Mouse (Mus musculus) MEL (cell line): ENCODE data around the gene Mogat2. TPM values are rescaled to one million over a fixed set of nuclear protein-coding genes. Genes with fewer than 3 reads are reported as not detected.

Source experiments
- DNase-seq: peaks from one replicate; pipeline ENCODE4 v3.0.0; 2011; ENCODE audit warnings: low read depth, low spot score
- H3K27ac ChIP-seq: 2 replicates; pipeline ENCODE4 v1.5.1; 2012; ENCODE audit warnings: low read depth, mild to moderate bottlenecking, control low read depth, low read length, moderate library complexity; ENCODE audit not compliant: control insufficient read depth
- H3K27me3 ChIP-seq, 2 experiments: fragments of 150-350 bp in 1 of 2; sonication (generic) in 1 of 2; 2 replicates each; pipeline ENCODE4 v1.6.1; 2012; ENCODE audit warnings: low read length in 2 of 2, mild to moderate bottlenecking in 2 of 2, improper control_type of control experiment in 1 of 2, moderate library complexity in 1 of 2; ENCODE audit not compliant: insufficient read depth in 2 of 2, control insufficient read depth in 1 of 2
- H3K36me3 ChIP-seq, 2 experiments: 2 replicates each; pipeline ENCODE4 v1.6.1; 2012 to 2014; ENCODE audit warnings: low read length in 2 of 2, improper control_type of control experiment in 1 of 2, inconsistent platforms in 1 of 2, mild to moderate bottlenecking in 1 of 2; ENCODE audit not compliant: insufficient read depth in 2 of 2, control insufficient read depth in 1 of 2
- H3K4me1 ChIP-seq, 2 experiments: fragments of 150-350 bp in 1 of 2; sonication (generic) in 1 of 2; 2 replicates each; pipeline ENCODE4 v1.6.1; 2012; ENCODE audit warnings: low read length in 2 of 2, improper control_type of control experiment in 1 of 2, mild to moderate bottlenecking in 1 of 2; ENCODE audit not compliant: insufficient read depth in 2 of 2, control insufficient read depth in 1 of 2
- H3K4me3 ChIP-seq, 2 experiments: fragments of 150-350 bp in 1 of 2; sonication (generic) in 1 of 2; 2 replicates each; pipeline ENCODE4 v1.5.1; 2012; ENCODE audit warnings: low read depth in 2 of 2, low read length in 2 of 2, mild to moderate bottlenecking in 2 of 2, moderate library complexity in 2 of 2, control low read depth in 1 of 2, improper control_type of control experiment in 1 of 2; ENCODE audit not compliant: control insufficient read depth in 1 of 2, insufficient read depth in 1 of 2
- H3K79me2 ChIP-seq: 2 replicates; pipeline ENCODE4 v1.6.1; 2012; ENCODE audit warnings: mild to moderate bottlenecking, low read length, moderate library complexity; ENCODE audit not compliant: control insufficient read depth, poor library complexity, insufficient read depth
- H3K9ac ChIP-seq: 2 replicates; pipeline ENCODE4 v1.6.1; 2012; ENCODE audit warnings: low read depth, mild to moderate bottlenecking, control low read depth, low read length, moderate library complexity; ENCODE audit not compliant: control insufficient read depth, poor library complexity, severe bottlenecking
- H3K9me3 ChIP-seq: fragments of 150-350 bp; sonication (generic); replicated peaks from 2 replicates; pipeline ENCODE4 v1.6.1; 2012; ENCODE audit warnings: mild to moderate bottlenecking, low read length, improper control_type of control experiment, moderate library complexity; ENCODE audit not compliant: insufficient read depth
- CHD1 ChIP-seq: IDR thresholded peaks from 2 replicates; pipeline ENCODE4 v1.6.1; 2012; ENCODE audit warnings: low read depth, mild to moderate bottlenecking, inconsistent platforms, low read length, improper control_type of control experiment
- CHD2 ChIP-seq: IDR thresholded peaks from 2 replicates; pipeline ENCODE4 v1.6.1; 2011; ENCODE audit warnings: low read length, improper control_type of control experiment
- CTCF ChIP-seq, 3 experiments: IDR thresholded peaks in 2 of 3; conservative IDR thresholded peaks in 1 of 3; 2 replicates each; pipeline ENCODE4 v1.5.1; 2011 to 2012; ENCODE audit warnings: low read length in 3 of 3, low read depth in 2 of 3, mild to moderate bottlenecking in 2 of 3, improper control_type of control experiment in 1 of 3, inconsistent platforms in 1 of 3, mixed read lengths in 1 of 3, moderate library complexity in 1 of 3; ENCODE audit not compliant: control insufficient read depth in 1 of 3, insufficient read depth in 1 of 3, poor library complexity in 1 of 3, severe bottlenecking in 1 of 3
- E2F4 ChIP-seq: IDR thresholded peaks from 2 replicates; pipeline ENCODE4 v1.6.1; 2011; ENCODE audit warnings: low read depth, low read length, improper control_type of control experiment, borderline replicate concordance
- ELF1 ChIP-seq: IDR thresholded peaks from 2 replicates; pipeline ENCODE4 v1.6.1; 2014; ENCODE audit warnings: low read depth, mild to moderate bottlenecking, inconsistent platforms, low read length, improper control_type of control experiment, moderate library complexity
- EP300 ChIP-seq, 2 experiments: IDR thresholded peaks; 2 replicates each; pipeline ENCODE4 v1.6.1; 2011; ENCODE audit warnings: improper control_type of control experiment in 2 of 2, low read length in 2 of 2, low read depth in 1 of 2, mild to moderate bottlenecking in 1 of 2
- ETS1 ChIP-seq: IDR thresholded peaks from 2 replicates; pipeline ENCODE4 v1.6.1; 2012; ENCODE audit warnings: low read depth, mild to moderate bottlenecking, inconsistent platforms, low read length, improper control_type of control experiment, moderate library complexity
- GABPA ChIP-seq: IDR thresholded peaks from 2 replicates; pipeline ENCODE4 v1.6.1; 2012; ENCODE audit warnings: low read depth, mild to moderate bottlenecking, inconsistent platforms, low read length, improper control_type of control experiment, moderate library complexity
- GATA1 ChIP-seq: IDR thresholded peaks from 2 replicates; pipeline ENCODE4 v1.6.1; 2011; ENCODE audit warnings: low read depth, low read length, improper control_type of control experiment
- HCFC1 ChIP-seq: IDR thresholded peaks from 2 replicates; pipeline ENCODE4 v1.6.1; 2012; ENCODE audit warnings: low read depth, mild to moderate bottlenecking, inconsistent platforms, low read length, improper control_type of control experiment, moderate library complexity
- KAT2A ChIP-seq: conservative IDR thresholded peaks from 2 replicates; pipeline ENCODE4 v1.6.1; 2012; ENCODE audit warnings: low read depth, low read length, improper control_type of control experiment, inconsistent platforms
- MAFK ChIP-seq: IDR thresholded peaks from 2 replicates; pipeline ENCODE4 v1.6.1; 2011; ENCODE audit warnings: low read depth, mild to moderate bottlenecking, low read length, improper control_type of control experiment, borderline replicate concordance
- MAX ChIP-seq: IDR thresholded peaks from 2 replicates; pipeline ENCODE4 v1.6.1; 2011; ENCODE audit warnings: low read length, improper control_type of control experiment
- MAZ ChIP-seq: IDR thresholded peaks from 2 replicates; pipeline ENCODE4 v1.6.1; 2012; ENCODE audit warnings: low read depth, mild to moderate bottlenecking, inconsistent platforms, low read length, improper control_type of control experiment
- MXI1 ChIP-seq: IDR thresholded peaks from 2 replicates; pipeline ENCODE4 v1.6.1; 2011; ENCODE audit warnings: mild to moderate bottlenecking, low read depth, low read length, improper control_type of control experiment
- MYB ChIP-seq: IDR thresholded peaks from 2 replicates; pipeline ENCODE4 v1.6.1; 2011; ENCODE audit warnings: mild to moderate bottlenecking, low read depth, low read length, improper control_type of control experiment
- MYC ChIP-seq: IDR thresholded peaks from 2 replicates; pipeline ENCODE4 v1.6.1; 2011; ENCODE audit warnings: low read depth, mild to moderate bottlenecking, low read length, improper control_type of control experiment, moderate library complexity
- NELFE ChIP-seq: IDR thresholded peaks from 2 replicates; pipeline ENCODE4 v1.6.1; 2011; ENCODE audit warnings: low read depth, low read length, improper control_type of control experiment
- NRF1 ChIP-seq: IDR thresholded peaks from 2 replicates; pipeline ENCODE4 v1.6.1; 2014; ENCODE audit warnings: low read depth, mild to moderate bottlenecking, inconsistent platforms, low read length, improper control_type of control experiment, moderate library complexity; ENCODE audit not compliant: poor library complexity, insufficient read depth, severe bottlenecking
- POLR2A ChIP-seq, 2 experiments: IDR thresholded peaks; 2 replicates each; pipeline ENCODE4 v1.6.1; 2011 to 2012; ENCODE audit warnings: low read length in 2 of 2, mild to moderate bottlenecking in 2 of 2, control low read depth in 1 of 2, improper control_type of control experiment in 1 of 2, low read depth in 1 of 2, moderate library complexity in 1 of 2; ENCODE audit not compliant: control insufficient read depth in 1 of 2, insufficient read depth in 1 of 2, poor library complexity in 1 of 2
- POLR2AphosphoS2 ChIP-seq: IDR thresholded peaks from 2 replicates; pipeline ENCODE4 v1.6.1; 2011; ENCODE audit warnings: low read length, improper control_type of control experiment
- RAD21 ChIP-seq: IDR thresholded peaks from 2 replicates; pipeline ENCODE4 v1.6.1; 2011; ENCODE audit warnings: mild to moderate bottlenecking, low read depth, low read length, improper control_type of control experiment
- RCOR1 ChIP-seq: IDR thresholded peaks from 2 replicates; pipeline ENCODE4 v1.6.1; 2012; ENCODE audit warnings: low read depth, mild to moderate bottlenecking, inconsistent platforms, low read length, improper control_type of control experiment
- SIN3A ChIP-seq: IDR thresholded peaks from 2 replicates; pipeline ENCODE4 v1.6.1; 2012; ENCODE audit warnings: low read length, improper control_type of control experiment, inconsistent platforms
- SMC3 ChIP-seq: IDR thresholded peaks from 2 replicates; pipeline ENCODE4 v1.6.1; 2011; ENCODE audit warnings: low read depth, low read length, improper control_type of control experiment
- TAL1 ChIP-seq: IDR thresholded peaks from 2 replicates; pipeline ENCODE4 v1.6.1; 2012; ENCODE audit warnings: mild to moderate bottlenecking, inconsistent platforms, low read length, moderate library complexity, mixed read lengths
- TBP ChIP-seq: IDR thresholded peaks from 2 replicates; pipeline ENCODE4 v1.8.0; 2011; ENCODE audit warnings: low read depth, low read length, improper control_type of control experiment
- TCF12 ChIP-seq: IDR thresholded peaks from 2 replicates; pipeline ENCODE4 v1.6.1; 2014; ENCODE audit warnings: low read depth, mild to moderate bottlenecking, inconsistent platforms, low read length, improper control_type of control experiment, moderate library complexity
- ZC3H11A ChIP-seq: IDR thresholded peaks from 2 replicates; pipeline ENCODE4 v1.6.1; 2012; ENCODE audit warnings: low read depth, mild to moderate bottlenecking, inconsistent platforms, low read length, improper control_type of control experiment
- ZKSCAN1 ChIP-seq: IDR thresholded peaks from 2 replicates; pipeline ENCODE4 v1.6.1; 2012; ENCODE audit warnings: low read depth, mild to moderate bottlenecking, inconsistent platforms, low read length, improper control_type of control experiment, moderate library complexity
- ZMIZ1 ChIP-seq: IDR thresholded peaks from 2 replicates; pipeline ENCODE4 v1.6.1; 2012; ENCODE audit warnings: low read depth, mild to moderate bottlenecking, inconsistent platforms, low read length, improper control_type of control experiment, moderate library complexity
- polyA plus RNA-seq, 2 experiments: library from polyadenylated mRNA; stranded (reverse) in 1 of 2; unstranded in 1 of 2; fragments of >175 nt in 1 of 2; fragments of >200 nt in 1 of 2; gene quantifications; 2 replicates each; pipeline versions ENCODE4 v1.2.1 to v1.2.4; 2012; ENCODE audit warnings: low replicate concordance in 2 of 2, low read depth in 1 of 2; ENCODE audit not compliant: insufficient read length in 2 of 2, insufficient read depth in 1 of 2, missing spikeins in 1 of 2
- total RNA-seq: library from RNA; depleted of rRNA; stranded (reverse); fragments of 300-350 nt; gene quantifications from 2 replicates; pipeline ENCODE4 v1.2.3, GENCODE M21; 2012

The Mogat2 gene
- total and polyA plus RNA-seq, 3 experiments: 0.13 TPM; not detected in 2

DNA sequence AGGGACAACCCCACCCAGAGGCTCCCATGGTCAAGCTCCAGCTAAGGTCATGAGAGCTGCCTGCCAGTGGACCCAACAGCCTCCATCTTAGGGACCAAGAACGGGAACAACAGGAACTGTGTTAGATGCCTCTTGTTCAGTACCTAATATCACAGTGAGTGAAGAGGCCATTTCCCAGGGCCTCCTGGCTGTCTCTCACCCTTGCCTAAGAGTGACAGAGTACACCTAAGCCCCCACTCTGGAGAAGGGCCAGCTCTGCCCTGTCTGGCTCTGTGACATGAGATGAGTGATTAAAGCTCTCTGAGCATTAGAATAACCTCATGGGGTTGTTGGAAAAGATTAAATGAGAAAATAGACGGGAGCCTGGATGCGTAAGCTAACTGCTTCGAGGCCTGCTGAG lies 64.4 kb downstream of the Mogat2 start:
- H3K9me3 ChIP-seq: no peaks in the 10 kb centered on the region
- no peak overlapping the region for H3K27ac ChIP-seq
- peaks cover 0 to 8% of the 10 kb centered on the region in 2 experiments; a peak in 2 of 4 replicates for H3K36me3 ChIP-seq
- TF ChIP-seq E2F4 (no peak), ZKSCAN1 (no peak), SMC3 (no peak), RCOR1 (no peak), CHD2 (no peak), ZC3H11A (no peak), GATA1 (no peak), GABPA (no peak), MAZ (no peak), ETS1 (no peak), MYB (no peak), RAD21 (no peak), ELF1 (no peak), MAX (no peak), POLR2AphosphoS2 (no peak), CHD1 (no peak), MAFK (no peak), KAT2A (no peak)
- no peaks in the 10 kb centered on the region for H3K27me3 ChIP-seq
- peaks cover 2 to 21% of the 10 kb centered on the region in 2 experiments; a peak in 3 of 4 replicates for H3K4me1 ChIP-seq
- no peaks in the 10 kb centered on the region for H3K79me2 ChIP-seq
- no peak overlapping the region for H3K9ac ChIP-seq
- H3K4me3 ChIP-seq: no peak overlapping the region
- DNase-seq: no peak

DNA sequence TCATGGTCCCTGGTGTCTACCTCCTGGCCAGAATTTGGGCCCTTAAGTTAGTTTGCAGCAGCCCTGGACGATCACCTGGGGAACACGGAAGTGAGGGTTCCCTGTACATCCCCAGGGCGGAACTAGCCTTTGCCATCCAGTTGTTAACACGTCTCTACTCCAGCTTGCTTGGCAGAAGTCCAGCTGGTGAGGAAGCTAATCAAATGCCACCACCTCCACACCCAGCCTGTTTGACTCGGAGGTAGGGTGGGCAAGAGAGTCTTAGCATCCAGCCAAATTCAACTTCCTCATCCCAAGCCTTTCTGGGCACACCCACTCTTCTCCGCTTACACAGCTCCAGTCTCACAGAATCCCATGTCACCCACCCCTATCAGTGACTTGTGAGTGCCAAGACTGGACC lies 65.5 kb downstream of the Mogat2 start:
- peak; percentile 97 for DNase-seq
- Histone ChIP-seq H3K27me3 (no peaks in the 10 kb centered on the region), H3K9me3 (no peaks in the 10 kb centered on the region), H3K9ac (peak overlapping the region; percentile 16; the same call in 1 of the 2 replicates), H3K4me3 (peak overlapping the region; percentile 7 to 14; a peak in 2 of 4 replicates), H3K79me2 (no peaks in the 10 kb centered on the region), H3K4me1 (peaks cover 2 to 21% of the 10 kb centered on the region in 2 experiments; a peak in 3 of 4 replicates), H3K27ac (peak overlapping the region; percentile 35), H3K36me3 (peaks cover 0 to 8% of the 10 kb centered on the region in 2 experiments; a peak in 2 of 4 replicates)
- TF ChIP-seq GABPA: no peak
- no peak for TF ChIP-seq ZMIZ1
- no peak for TF ChIP-seq NRF1
- TF ChIP-seq MXI1: 0 out of 2 replicates have a peak, but pooled peaks have one; percentile 24
- no peak for TF ChIP-seq CHD2
- peak in 1 of 2 experiments; percentile 49; a peak in 1 of 4 replicates for TF ChIP-seq POLR2A (IDR thresholded peaks at IDR 0.05; ENCODE audit: control insufficient read depth in 1 of 2, insufficient read depth in 1 of 2, low read depth in 1 of 2, low read length in 2 of 2, poor library complexity in 1 of 2)
- peak; percentile 64; the same call in 1 of the 2 replicates for TF ChIP-seq HCFC1
- TF ChIP-seq ETS1: peak; percentile 77
- peak; percentile 15 to 41; a peak in 3 of 4 replicates for TF ChIP-seq EP300 (IDR thresholded peaks at IDR 0.05; ENCODE audit: low read depth in 1 of 2, low read length in 2 of 2)
- TF ChIP-seq TBP: peak; percentile 31; the same call in 1 of the 2 replicates
- TF ChIP-seq NELFE: peak; percentile 20; the same call in 1 of the 2 replicates
- TF ChIP-seq TCF12: peak; percentile 57; the same call in 1 of the 2 replicates
- peak; percentile 31; the same call in 1 of the 2 replicates for TF ChIP-seq MYC
- peak; percentile 93 for TF ChIP-seq ELF1
- TF ChIP-seq MAFK: no peak
- no peak for TF ChIP-seq SMC3
- peak; percentile 55 for TF ChIP-seq SIN3A
- TF ChIP-seq TAL1: peak; percentile 62
- 0 out of 2 replicates have a peak, but pooled peaks have one; percentile 25 for TF ChIP-seq GATA1
- no peak for TF ChIP-seq CTCF (IDR thresholded peaks at IDR 0.05 in 2 of 3, conservative IDR thresholded peaks at IDR 0.05 in 1 of 3; ENCODE audit: control insufficient read depth in 1 of 3, insufficient read depth in 1 of 3, low read depth in 2 of 3, low read length in 3 of 3, poor library complexity in 1 of 3, severe bottlenecking in 1 of 3)
- TF ChIP-seq RCOR1: peak; percentile 8; the same call in 1 of the 2 replicates
